Mouse (Mus musculus) intestine, embryonic 16.5 days (tissue): ENCODE data around the gene Kctd11. TPM values are rescaled to one million over a fixed set of nuclear protein-coding genes. Genes with fewer than 3 reads are reported as not detected.
"Not testable (repeated sequence)": the region's sequence is repeated elsewhere in the genome, so short reads cannot be mapped to it uniquely, and the experiment has no call there.

ENCODE experiments used
- ATAC-seq: fragments of 200-750 bp; cut with Nextera tagmentation; 2 replicates; pipeline ENCODE4 v1.8.0; 2017; ENCODE audit warnings: moderate TSS enrichment, moderate library complexity
- H3K27ac ChIP-seq: fragments of 300-500 bp; sonication (generic); 2 replicates; pipeline ENCODE4 v1.5.1; 2014; ENCODE audit warnings: mild to moderate bottlenecking, low read length
- H3K27me3 ChIP-seq: fragments of 300-500 bp; sonication (generic); replicated peaks from 2 replicates; pipeline ENCODE4 v1.6.1; 2014; ENCODE audit warnings: low read length, control low read depth, mixed read lengths; ENCODE audit not compliant: control insufficient read depth, insufficient read depth
- H3K36me3 ChIP-seq: fragments of 300-500 bp; sonication (generic); 2 replicates; pipeline ENCODE4 v1.6.1; 2014; ENCODE audit warnings: low read length, control low read depth; ENCODE audit not compliant: control insufficient read depth, insufficient read depth
- H3K4me1 ChIP-seq: fragments of 300-500 bp; sonication (generic); 2 replicates; pipeline ENCODE4 v1.6.1; 2014; ENCODE audit warnings: low read length, control low read depth, mixed read lengths; ENCODE audit not compliant: control insufficient read depth, insufficient read depth
- H3K4me2 ChIP-seq: fragments of 300-500 bp; sonication (generic); 2 replicates; pipeline ENCODE4 v1.6.1; 2014; ENCODE audit warnings: low read depth, low read length, control low read depth
- H3K4me3 ChIP-seq: fragments of 300-500 bp; sonication (generic); 2 replicates; pipeline ENCODE4 v1.5.1; 2014; ENCODE audit warnings: mild to moderate bottlenecking, low read length
- H3K9ac ChIP-seq: fragments of 300-500 bp; sonication (generic); 2 replicates; pipeline ENCODE4 v1.6.1; 2014; ENCODE audit warnings: low read depth, low read length
- H3K9me3 ChIP-seq: fragments of 300-500 bp; sonication (generic); 2 replicates; pipeline ENCODE4 v1.6.1; 2016; ENCODE audit warnings: low read length, control low read depth; ENCODE audit not compliant: control insufficient read depth
- WGBS: fragments of 180-500 bp; shearing (Covaris S2); extraction: QIAGEN DNeasy Blood & Tissue Kit; methylation state at CpG from one replicate; pipeline ENCODE4 v1.1.7; 2014; 5-methylcytosine and 5-hydroxymethylcytosine counted together
- polyA plus RNA-seq: library from polyadenylated mRNA; unstranded; fragments of >200 nt; fragmentation: Nextera tagmentation; extraction: Ambion mirVana; gene quantifications from 2 replicates; pipeline ENCODE4 v1.2.1, GENCODE M21; 2015

Kctd11 gene
- polyA plus RNA-seq, 1 experiment from 2014 or later = 5.5 TPM

GRCm38 (mm10) chr11:69919661-69920265 lies 38.6 kb upstream of the Kctd11 start:
- H3K9ac ChIP-seq = peak overlapping the region; percentile 98
- ATAC-seq = peak; percentile 34; the same call in 1 of the 2 replicates
- H3K36me3 ChIP-seq = peaks cover 12% of the 10 kb centered on the region
- peaks cover 28% of the 10 kb centered on the region for H3K4me1 ChIP-seq
- no peaks in the 10 kb centered on the region for H3K27me3 ChIP-seq
- WGBS = under 1% methylated on average over 17 of the region's 17 CpGs
- H3K9me3 ChIP-seq = no peaks in the 10 kb centered on the region
- H3K27ac ChIP-seq = peak overlapping the region; percentile 95
- peak overlapping the region; percentile 81 for H3K4me2 ChIP-seq
- H3K4me3 ChIP-seq = peak overlapping the region; percentile 95

- Histone ChIP-seq H3K27ac (peak overlapping the region; percentile 95), H3K4me3 (peak overlapping the region; percentile 95), H3K27me3 (no peaks in the 10 kb centered on the region), H3K9me3 (no peaks in the 10 kb centered on the region), H3K4me2 (peak overlapping the region; percentile 81), H3K9ac (peak overlapping the region; percentile 98; the same call in 1 of the 2 replicates), H3K4me1 (peaks cover 31% of the 10 kb centered on the region), H3K36me3 (peaks cover 12% of the 10 kb centered on the region)
- no peak for ATAC-seq
- 68% methylated on average over 9 of the region's 9 CpGs for WGBS
Observed at GRCm38 (mm10) chr11:69919053-69919452, 37.8 kb upstream of the Kctd11 start.

- Histone ChIP-seq H3K4me3 (no peak overlapping the region), H3K4me1 (peaks cover 35% of the 10 kb centered on the region), H3K4me2 (no peak overlapping the region), H3K27me3 (no peaks in the 10 kb centered on the region), H3K36me3 (peaks cover 14% of the 10 kb centered on the region), H3K9me3 (no peaks in the 10 kb centered on the region), H3K9ac (no peak overlapping the region), H3K27ac (no peak overlapping the region)
- no peak for ATAC-seq
- WGBS = 82% methylated on average over 5 of the region's 5 CpGs
Observed at GRCm38 (mm10) chr11:69918118-69918517, 36.9 kb upstream of the Kctd11 start.

DNA sequence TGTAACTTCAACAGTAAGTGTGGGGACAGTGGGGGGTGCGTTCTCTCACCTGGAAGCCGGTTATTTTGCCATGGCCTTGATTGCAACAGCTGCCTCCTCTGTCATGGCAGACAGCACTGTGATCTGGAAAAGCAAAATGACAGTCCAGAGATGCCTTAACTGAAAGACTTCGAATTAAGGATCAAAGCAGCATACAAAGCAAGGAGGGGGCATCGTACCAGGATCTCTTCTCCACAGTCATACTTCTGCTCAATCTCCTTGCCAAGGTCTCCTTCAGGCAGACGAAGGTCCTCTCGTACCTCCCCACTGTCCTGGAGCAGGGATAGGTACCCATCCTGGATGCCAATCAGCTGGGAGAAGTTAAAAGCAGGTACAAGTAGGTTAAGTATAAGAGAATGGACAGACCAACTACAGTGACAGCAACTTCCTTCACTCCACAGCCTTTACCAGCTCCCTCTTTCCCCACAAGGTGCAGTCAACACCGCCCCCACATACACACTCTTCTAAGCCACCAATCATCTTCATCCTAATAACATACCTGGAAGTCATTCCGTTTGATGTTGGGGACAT lies 36.3 kb upstream of the Kctd11 start:
- ATAC-seq = no peak

GRCm38 (mm10) chr11:69916652-69917378 lies 35.6 kb upstream of the Kctd11 start:
- not testable (repeated sequence) for ATAC-seq, H3K4me2 ChIP-seq, H3K4me3 ChIP-seq, H3K27me3 ChIP-seq, H3K27ac ChIP-seq, H3K9ac ChIP-seq, H3K9me3 ChIP-seq
- Histone ChIP-seq H3K4me1 (peaks cover 34% of the 10 kb centered on the region), H3K36me3 (peaks cover 18% of the 10 kb centered on the region)
- 64% methylated on average over 7 of the region's 7 CpGs for WGBS

More for the DNA sequence above, 36.3 kb upstream of the Kctd11 start:
- Histone ChIP-seq H3K9ac (no peak overlapping the region), H3K27ac (no peak overlapping the region), H3K4me1 (peaks cover 34% of the 10 kb centered on the region), H3K4me3 (no peak overlapping the region), H3K9me3 (no peaks in the 10 kb centered on the region), H3K27me3 (no peaks in the 10 kb centered on the region), H3K36me3 (peaks cover 15% of the 10 kb centered on the region), H3K4me2 (no peak overlapping the region)
- 85% methylated on average over 8 of the region's 8 CpGs for WGBS

DNA sequence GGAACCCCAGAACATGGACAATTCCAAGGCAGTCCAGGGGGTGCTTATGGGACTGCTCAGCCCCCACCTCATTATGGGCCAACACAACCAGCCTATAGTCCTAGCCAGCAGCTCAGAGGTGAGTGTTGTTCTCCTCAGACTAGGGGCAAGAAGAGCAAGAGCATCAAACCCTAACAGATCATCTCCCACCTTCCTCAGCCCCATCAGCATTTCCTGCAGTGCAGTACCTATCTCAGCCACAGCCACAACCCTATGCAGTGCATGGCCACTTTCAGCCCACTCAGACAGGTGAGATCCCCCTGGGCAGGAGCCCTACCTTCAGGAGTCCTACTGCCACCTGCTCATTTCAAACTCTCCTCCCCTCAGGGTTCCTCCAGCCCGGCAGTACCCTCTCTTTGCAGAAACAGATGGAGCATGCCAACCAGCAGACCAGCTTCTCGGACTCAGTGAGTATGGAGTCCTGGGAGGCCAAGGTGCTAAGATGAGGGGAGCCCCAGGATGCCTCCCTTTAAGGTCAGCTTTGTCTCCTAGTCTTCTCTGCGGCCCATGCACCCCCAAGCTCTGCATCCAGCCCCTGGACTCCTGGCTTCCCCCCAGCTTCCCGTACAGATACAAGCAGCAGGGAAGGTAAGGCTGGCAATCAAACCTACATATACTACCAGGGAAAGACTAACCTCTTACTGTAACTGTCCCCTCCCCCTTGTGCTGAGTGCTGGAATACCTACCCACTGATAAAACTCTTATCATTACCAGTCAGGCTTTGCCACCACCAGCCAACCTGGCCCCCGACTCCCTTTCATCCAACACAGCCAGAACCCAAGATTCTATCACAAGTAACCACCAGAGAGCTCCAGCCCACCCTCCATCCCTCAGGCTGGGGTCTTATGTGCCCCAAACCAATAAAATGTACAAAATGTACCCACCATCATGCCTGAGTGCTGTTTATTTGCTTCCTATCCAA lies 34.7 kb upstream of the Kctd11 start:
- H3K9ac ChIP-seq = peak overlapping the region; percentile 33
- no peaks in the 10 kb centered on the region for H3K27me3 ChIP-seq
- no peak for ATAC-seq
- no peak overlapping the region for H3K27ac ChIP-seq
- H3K4me2 ChIP-seq = 0 out of 2 replicates have a peak overlapping the region, but pooled peaks have one; percentile 3
- no peaks in the 10 kb centered on the region for H3K9me3 ChIP-seq
- WGBS = 66% methylated on average over 5 of the region's 5 CpGs
- H3K36me3 ChIP-seq = peaks cover 27% of the 10 kb centered on the region
- peaks cover 34% of the 10 kb centered on the region for H3K4me1 ChIP-seq
- no peak overlapping the region for H3K4me3 ChIP-seq

DNA sequence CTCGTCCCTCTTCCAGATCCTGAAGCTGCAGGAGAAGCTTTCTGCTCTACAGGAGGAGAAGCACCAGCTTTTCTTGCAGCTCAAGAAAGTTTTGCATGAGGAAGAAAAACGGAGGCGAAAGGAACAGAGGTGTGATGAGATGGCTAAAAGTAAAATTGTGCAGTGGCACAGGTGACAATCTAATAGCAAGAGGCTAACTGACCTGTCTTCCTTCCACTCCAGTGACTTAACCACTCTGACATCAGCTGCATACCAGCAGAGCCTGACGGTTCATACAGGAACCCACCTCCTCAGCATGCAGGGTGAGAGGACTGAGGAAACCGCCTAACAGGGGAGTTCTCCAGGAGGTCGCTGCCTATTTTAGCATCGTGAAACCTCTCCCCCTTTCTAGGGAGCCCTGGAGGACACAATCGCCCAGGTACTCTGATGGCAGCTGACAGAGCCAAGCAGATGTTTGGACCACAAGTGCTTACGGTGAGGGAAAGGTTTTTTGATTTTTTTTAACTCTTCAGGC lies 33.8 kb upstream of the Kctd11 start:
- H3K4me3 ChIP-seq = peak overlapping the region; percentile 79
- H3K9ac ChIP-seq = no peak overlapping the region
- no peak for ATAC-seq
- peaks cover 34% of the 10 kb centered on the region for H3K4me1 ChIP-seq
- no peak overlapping the region; the same call in 1 of the 2 replicates for H3K27ac ChIP-seq
- H3K4me2 ChIP-seq = peak overlapping the region; percentile 94
- peaks cover 34% of the 10 kb centered on the region for H3K36me3 ChIP-seq
- H3K27me3 ChIP-seq = no peaks in the 10 kb centered on the region
- H3K9me3 ChIP-seq = no peaks in the 10 kb centered on the region
- WGBS = 39% methylated on average over 9 of the region's 9 CpGs

DNA sequence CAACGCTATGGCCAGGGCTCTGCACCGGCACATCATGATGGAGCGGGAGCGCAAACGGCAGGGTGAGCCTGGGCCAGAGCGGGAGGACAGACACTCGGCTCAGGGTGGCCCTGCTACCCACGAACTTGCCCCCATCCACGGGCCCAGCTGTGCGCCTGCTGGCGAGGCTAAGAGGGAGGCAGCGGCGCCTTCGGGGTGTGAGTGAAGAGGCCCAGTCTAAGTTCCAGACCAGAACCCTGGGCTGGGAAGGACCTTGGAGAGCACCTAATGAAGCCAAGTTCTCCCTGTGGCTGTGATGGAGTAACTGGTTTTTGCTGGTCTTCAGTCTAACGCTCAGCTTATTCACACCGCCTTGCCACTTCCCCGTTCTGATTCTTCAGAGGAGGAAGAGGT lies 33.2 kb upstream of the Kctd11 start:
- H3K36me3 ChIP-seq = peaks cover 40% of the 10 kb centered on the region
- under 1% methylated on average over 17 of the region's 17 CpGs for WGBS
- no peaks in the 10 kb centered on the region for H3K27me3 ChIP-seq
- H3K4me3 ChIP-seq = peak overlapping the region; percentile 79
- peaks cover 30% of the 10 kb centered on the region for H3K4me1 ChIP-seq
- H3K9me3 ChIP-seq = no peaks in the 10 kb centered on the region
- peak overlapping the region; percentile 94 for H3K4me2 ChIP-seq
- peak overlapping the region; percentile 91 for H3K9ac ChIP-seq
- H3K27ac ChIP-seq = peak overlapping the region; percentile 84
- no peak; the same call in 1 of the 2 replicates for ATAC-seq
